Mouse (Mus musculus): Measurements from ENCODE around the gene Slc17a2.

DNA sequence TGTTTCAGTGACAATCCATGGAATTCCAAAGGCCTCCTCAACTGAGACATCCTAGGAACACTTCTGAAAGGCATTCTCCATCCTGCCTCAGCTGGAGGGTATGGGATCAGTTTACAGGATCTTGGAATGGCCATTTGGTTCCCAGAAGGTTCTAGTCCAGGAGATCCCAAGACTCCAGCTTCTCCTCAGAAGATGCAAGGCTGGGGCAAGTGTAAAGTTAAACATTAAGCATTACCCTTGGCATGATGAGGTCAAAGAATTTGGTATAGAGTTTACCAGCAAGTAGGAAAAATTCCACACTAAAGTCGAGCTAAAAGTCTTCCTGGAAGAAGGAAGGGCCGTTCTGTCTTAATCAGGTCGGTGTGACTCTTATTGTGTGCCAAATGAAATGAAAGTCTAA lies 63.2 kb downstream of the Slc17a2 start:
- TF ChIP-seq CTCF (IDR thresholded peaks at IDR 0.05; ENCODE audit: borderline replicate concordance, control insufficient read depth, extremely low read depth, insufficient read depth, low read length, poor library complexity) (no peak), POLR2A (IDR thresholded peaks at IDR 0.05; ENCODE audit: control insufficient read depth, extremely low read depth, insufficient read depth, low read length, poor library complexity) (no peak)
